Mouse (Mus musculus): ENCODE results near the gene Ctsll3. TPM values are rescaled to one million over a fixed set of nuclear protein-coding genes. Genes with fewer than 3 reads are reported as not detected.

Gene Ctsll3
- polyA plus RNA-seq, 1 experiment = not detected

GRCm38 (mm10) chr13:60753216-60753615 lies 49.4 kb downstream of the Ctsll3 start:
- no peak overlapping the region for H3K4me3 ChIP-seq (replicated peaks)
- TF ChIP-seq GATA1 (IDR thresholded peaks at IDR 0.05; ENCODE audit: borderline replicate concordance, low read length) = no peak
- no peak for TF ChIP-seq FLI1 (IDR thresholded peaks at IDR 0.05; ENCODE audit: low read length)
- no peaks in the 10 kb centered on the region for H3K27me3 ChIP-seq (replicated peaks)
- H3K4me1 ChIP-seq = peaks cover 31% of the 10 kb centered on the region
- H3K36me3 ChIP-seq (replicated peaks; ENCODE audit: low read length) = peaks cover 97% of the 10 kb centered on the region
- peaks cover 9% of the 10 kb centered on the region; the same call in 1 of the 2 replicates for H3K9me3 ChIP-seq

- no peak for TF ChIP-seq GATA1 (IDR thresholded peaks at IDR 0.05; ENCODE audit: borderline replicate concordance, low read length)
- TF ChIP-seq FLI1 (IDR thresholded peaks at IDR 0.05; ENCODE audit: low read length) = no peak
- H3K27me3 ChIP-seq (replicated peaks) = no peaks in the 10 kb centered on the region
- no peak overlapping the region for H3K4me3 ChIP-seq (replicated peaks)
- peaks cover 46% of the 10 kb centered on the region for H3K4me1 ChIP-seq
- peaks cover 99% of the 10 kb centered on the region for H3K36me3 ChIP-seq (replicated peaks; ENCODE audit: low read length)
- peaks cover 9% of the 10 kb centered on the region; the same call in 1 of the 2 replicates for H3K9me3 ChIP-seq
Measured at GRCm38 (mm10) chr13:60750930-60751329, 51.7 kb downstream of the Ctsll3 start.

DNA sequence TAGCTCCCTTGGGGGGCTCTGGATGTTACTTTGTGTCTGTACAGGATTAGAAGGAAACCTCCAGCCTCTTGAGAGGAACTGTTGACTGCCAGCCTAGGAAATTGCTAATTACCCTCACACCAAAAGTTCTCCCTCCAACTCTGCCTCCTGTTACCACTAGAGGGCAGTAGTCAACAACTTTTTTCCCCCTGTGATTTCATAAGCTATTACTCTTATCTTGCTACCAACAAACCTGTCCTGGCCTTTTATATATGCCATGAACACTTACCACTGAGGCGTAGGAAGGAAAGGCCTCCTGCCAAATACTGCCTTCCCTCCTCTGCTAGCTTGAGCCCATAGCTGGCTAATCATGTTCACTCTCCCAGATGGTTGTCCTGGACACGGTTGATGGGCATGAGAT lies 54.1 kb downstream of the Ctsll3 start:
- H3K4me1 ChIP-seq = peaks cover 65% of the 10 kb centered on the region
- no peak for TF ChIP-seq GATA1 (IDR thresholded peaks at IDR 0.05; ENCODE audit: borderline replicate concordance, low read length)
- no peak for TF ChIP-seq FLI1 (IDR thresholded peaks at IDR 0.05; ENCODE audit: low read length)
- peaks cover 94% of the 10 kb centered on the region for H3K36me3 ChIP-seq (replicated peaks; ENCODE audit: low read length)
- H3K4me3 ChIP-seq (replicated peaks) = no peak overlapping the region
- peaks cover 9% of the 10 kb centered on the region; the same call in 1 of the 2 replicates for H3K9me3 ChIP-seq
- H3K27me3 ChIP-seq (replicated peaks) = no peaks in the 10 kb centered on the region

Other genes starting within 250 kb of the Ctsll3 start
- gene Dapk1, start 200.9 kb downstream of the Ctsll3 start, polyA plus RNA-seq (2012; ENCODE audit: insufficient read depth, low replicate concordance) = 7.4 and 13.9 TPM in 2 replicates
- gene BC051665, start 16.5 kb downstream of the Ctsll3 start, polyA plus RNA-seq (2012; ENCODE audit: insufficient read depth, low replicate concordance) = not detected in 2 replicates
- not detected in 2 replicates for gene 4930486L24Rik, start 61.6 kb upstream of the Ctsll3 start, polyA plus RNA-seq (2012; ENCODE audit: insufficient read depth, low replicate concordance)
- gene Gm49392, start 94.0 kb upstream of the Ctsll3 start, polyA plus RNA-seq (2012; ENCODE audit: insufficient read depth, low replicate concordance) = 3.3 and 11.0 TPM in 2 replicates
- 31.9 TPM in 1 of 2 replicates, not detected in the other for gene Ctla2b, start 94.6 kb upstream of the Ctsll3 start, polyA plus RNA-seq (2012; ENCODE audit: insufficient read depth, low replicate concordance)
- gene Tpbpb, start 102.0 kb upstream of the Ctsll3 start, polyA plus RNA-seq (2012; ENCODE audit: insufficient read depth, low replicate concordance) = not detected in 2 replicates
- gene Gm49393, start 132.7 kb upstream of the Ctsll3 start, polyA plus RNA-seq (2012; ENCODE audit: insufficient read depth, low replicate concordance) = not detected in 2 replicates
- gene Gm49391, start 133.7 kb upstream of the Ctsll3 start, polyA plus RNA-seq (2012; ENCODE audit: insufficient read depth, low replicate concordance) = 6.5 and 26.5 TPM in 2 replicates
- 33.0 and 240 TPM in 2 replicates for gene Ctla2a, start 133.8 kb upstream of the Ctsll3 start, polyA plus RNA-seq (2012; ENCODE audit: insufficient read depth, low replicate concordance)
- 2.1 TPM in 1 of 2 replicates, not detected in the other for gene Tpbpa, start 139.1 kb upstream of the Ctsll3 start, polyA plus RNA-seq (2012; ENCODE audit: insufficient read depth, low replicate concordance)
- not detected in 2 replicates for gene Ctsj, start 203.1 kb upstream of the Ctsll3 start, polyA plus RNA-seq (2012; ENCODE audit: insufficient read depth, low replicate concordance)
- gene Ctsq, start 237.8 kb upstream of the Ctsll3 start, polyA plus RNA-seq (2012; ENCODE audit: insufficient read depth, low replicate concordance) = not detected in 2 replicates

All from megakaryocyte, embryonic 14.5 days (primary cell).